In the genomic region with DNA sequence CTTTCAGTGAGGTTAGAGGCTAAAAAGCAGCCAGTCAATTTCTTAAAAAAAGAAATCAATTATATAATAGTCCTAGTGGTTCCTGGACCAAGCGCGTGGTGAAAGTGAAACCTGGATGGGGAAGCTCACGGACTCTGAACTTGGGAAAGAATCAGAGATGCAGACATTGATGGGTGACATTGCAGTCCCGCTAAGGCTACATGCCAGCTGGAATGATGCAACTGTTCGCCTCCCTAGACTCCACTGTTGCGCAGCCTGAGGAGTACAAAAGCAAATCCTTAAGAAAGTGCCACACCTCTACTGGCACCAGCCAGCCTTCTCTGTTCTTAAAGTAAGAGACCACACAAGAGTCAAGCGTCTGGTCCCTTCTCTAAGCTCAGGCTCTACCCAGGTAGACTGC, we compare ENCODE assay signal across 14 mouse cellular contexts. TPM values are rescaled to one million over a fixed set of nuclear protein-coding genes. Genes with fewer than 3 reads are reported as not detected.
DNase-seq lines count a peak whose midpoint lies in the region; ATAC-seq and TF ChIP-seq lines count a peak whose summit lies in the region.
"Had no signal": no experiment of that assay in that cellular context is flagged by ENCODE, and none has a peak within 500 bp of the region (broad histone marks: within the 10 kb centered on the region; RNA-seq: fewer than 3 reads in every experiment).

No protein-coding gene starts in this region.

- H3K4me3 ChIP-seq in kidney, adult 2 months (ENCODE audit: insufficient read depth, low read depth, low read length), result no peak overlapping the region
- no peak overlapping the region for H3K4me3 ChIP-seq in hindbrain, embryonic 12.5 days
- no peak overlapping the region for H3K4me3 ChIP-seq in layer of hippocampus, adult 2 months
- H3K4me3 ChIP-seq: limb, embryonic 10.5 days; stomach, embryonic 15.5 days had no signal

- no peak for ATAC-seq in hindbrain, embryonic 12.5 days (ENCODE audit: low FRiP score)
- ATAC-seq: liver, postnatal 0 days had no signal

- H3K9ac ChIP-seq in hindbrain, embryonic 12.5 days, result no peak overlapping the region
- H3K9ac ChIP-seq: liver, postnatal 0 days; stomach, embryonic 15.5 days had no signal

- H3K27ac ChIP-seq in kidney, adult 2 months (ENCODE audit: insufficient read depth, low read depth, low read length), result no peak overlapping the region
- no peak overlapping the region for H3K27ac ChIP-seq in hindbrain, embryonic 12.5 days
- no peak overlapping the region for H3K27ac ChIP-seq in layer of hippocampus, adult 2 months
- H3K27ac ChIP-seq: limb, embryonic 10.5 days; stomach, embryonic 15.5 days had no signal

- intact Hi-C loops in heart, postnatal 36 days (cut with DNase I), result no loop called here

- TF ChIP-seq CTCF in kidney, adult 2 months (conservative IDR thresholded peaks at IDR 0.05; ENCODE audit: insufficient read depth, insufficient read length, low read depth, low read length), result no peak
- TF ChIP-seq CTCF in layer of hippocampus, adult 2 months (conservative IDR thresholded peaks at IDR 0.05), result no peak

- WGBS in kidney, adult 2 months, result 80% methylated on average over 7 of the region's 7 CpGs
- 92% methylated on average over 7 of the region's 7 CpGs for WGBS in hindbrain, embryonic 12.5 days

- H3K27me3 ChIP-seq in kidney, adult 2 months (replicated peaks; ENCODE audit: control insufficient read depth, insufficient read depth, low read length), result no peaks in the 10 kb centered on the region
- H3K27me3 ChIP-seq in hindbrain, embryonic 12.5 days, result no peaks in the 10 kb centered on the region
- H3K27me3 ChIP-seq: stomach, embryonic 15.5 days had no signal

- no peaks in the 10 kb centered on the region for H3K9me3 ChIP-seq in hindbrain, embryonic 12.5 days (replicated peaks)
- H3K9me3 ChIP-seq: limb, embryonic 10.5 days; stomach, embryonic 15.5 days had no signal

- no peak overlapping the region for H3K4me2 ChIP-seq in hindbrain, embryonic 12.5 days (replicated peaks)
- H3K4me2 ChIP-seq: stomach, embryonic 15.5 days had no signal

- TF ChIP-seq POLR2A in kidney, adult 2 months (IDR thresholded peaks at IDR 0.05; ENCODE audit: low read depth, low read length), result no peak

- no peaks in the 10 kb centered on the region for H3K4me1 ChIP-seq in kidney, adult 2 months (ENCODE audit: control insufficient read depth, insufficient read depth, low read length)
- no peaks in the 10 kb centered on the region for H3K4me1 ChIP-seq in hindbrain, embryonic 12.5 days
- H3K4me1 ChIP-seq: limb, embryonic 10.5 days; stomach, embryonic 15.5 days had no signal

- DNase-seq in adrenal gland, adult 2 months, result peak; percentile 52
- DNase-seq in adrenal gland, adult 18-20 months (ENCODE audit: low spot score in 2 of 2), result no peak
- DNase-seq in kidney, adult 2 months, result peak; percentile 27
- no peak for DNase-seq in kidney, adult 11 months
- DNase-seq in heart, postnatal 36 days, result peak; percentile 62 to 64
- peak; percentile 18 to 19 for DNase-seq in monocyte, adult 2 months (ENCODE audit: low read depth in 1 of 2, low spot score in 2 of 2)
- no peak for DNase-seq in layer of hippocampus, adult 2 months (ENCODE audit: low spot score in 2 of 2)
- DNase-seq: kidney, adult 18-20 months; liver, postnatal 0 days; right cerebral cortex, postnatal 4 days had no signal

- H3K36me3 ChIP-seq in kidney, adult 2 months (ENCODE audit: control insufficient read depth, insufficient read depth, low read length), result no peaks in the 10 kb centered on the region
- peaks cover 16% of the 10 kb centered on the region for H3K36me3 ChIP-seq in hindbrain, embryonic 12.5 days
- H3K36me3 ChIP-seq: stomach, embryonic 15.5 days had no signal

RNA-seq across cellular contexts. Expression of a gene that starts 12.8 kb away (rescaled TPM):
- 10 to 100 TPM; 21.6 to 38.8 TPM for total RNA-seq in adrenal gland, adult 2 months (2021)
- 20.9 and 22.4 TPM in 2 replicates for polyA plus RNA-seq in adrenal gland, adult 2 months (2012; rRNA removed)
- 10 to 100 TPM; 18.1 to 46.2 TPM for total RNA-seq in adrenal gland, adult 18-20 months (2021)
- polyA plus RNA-seq in kidney, adult 2 months (2012; rRNA removed), result 17.1 and 20.9 TPM in 2 replicates
- total RNA-seq in heart, postnatal 36 days (2021), result 10 to 100 TPM; 86.1 to 91.7 TPM
- polyA plus RNA-seq in hindbrain, embryonic 12.5 days (2016; fragmentation: Nextera tagmentation; extraction: Ambion mirVana), result 107 and 111 TPM in 2 replicates
- total RNA-seq in layer of hippocampus, adult 2 months (2021), result 1 to 10 TPM; 2.7 to 3.0 TPM
- total RNA-seq: neutrophil, adult 5-6 weeks had no signal

RNA-seq across cellular contexts. Expression of a gene that starts 15.3 kb away (rescaled TPM):
- 10 to 100 TPM in 1 of 2 experiments, 1 to 10 TPM in 1; 3.1 to 15.5 TPM for total RNA-seq in adrenal gland, adult 2 months (2021)
- polyA plus RNA-seq in adrenal gland, adult 2 months (2012; rRNA removed), result 1.9 and 2.9 TPM in 2 replicates
- total RNA-seq in adrenal gland, adult 18-20 months (2021), result 10 to 100 TPM in 1 of 2 experiments, 1 to 10 TPM in 1; 2.0 to 16.3 TPM
- 1.0 and 1.5 TPM in 2 replicates for polyA plus RNA-seq in kidney, adult 2 months (2012; rRNA removed)
- 1 to 10 TPM; 1.2 to 1.6 TPM for total RNA-seq in heart, postnatal 36 days (2021)
- 6.6 and 9.2 TPM in 2 replicates for polyA plus RNA-seq in hindbrain, embryonic 12.5 days (2016; fragmentation: Nextera tagmentation; extraction: Ambion mirVana)
- total RNA-seq in layer of hippocampus, adult 2 months (2021), result 10 to 100 TPM; 10.0 to 11.2 TPM

Comparison
In these comparisons a context has a peak if more than half of its experiments do, and no peak if none do; other contexts are left out.
1. DNase-seq: peak in adrenal gland, adult 2 months (single experiment), kidney, adult 2 months (single experiment), heart, postnatal 36 days (2 of 2) and monocyte, adult 2 months (2 of 2); none in adrenal gland, adult 18-20 months (0 of 2), kidney, adult 11 months (single experiment) and layer of hippocampus, adult 2 months (0 of 2).
2. RNA of a gene that starts 12.8 kb away (total RNA-seq): 86.1 to 91.7 TPM in heart, postnatal 36 days, 18.1 to 46.2 TPM in adrenal gland, adult 18-20 months and 21.6 to 38.8 TPM in adrenal gland, adult 2 months; 2.7 to 3.0 TPM in layer of hippocampus, adult 2 months; every median in the first group is over 4 times any median in the second.